Mouse (Mus musculus) urinary bladder, postnatal 14 days (tissue): ENCODE measurements around the gene Pon2.
"Not testable (repeated sequence)": the region's sequence is repeated elsewhere in the genome, so short reads cannot be mapped to it uniquely, and the experiment has no call there.

Experiments
- DNase-seq: peaks from one replicate; pipeline ENCODE4 v3.0.0; 2021; ENCODE audit warnings: low spot score

Pon2 gene

GRCm38 (mm10) chr6:5223551-5223950 lies 74.7 kb downstream of the Pon2 start:
- DNase-seq, result not testable (repeated sequence)

GRCm38 (mm10) chr6:5222080-5222479 lies 76.2 kb downstream of the Pon2 start:
- DNase-seq, result no peak

DNA sequence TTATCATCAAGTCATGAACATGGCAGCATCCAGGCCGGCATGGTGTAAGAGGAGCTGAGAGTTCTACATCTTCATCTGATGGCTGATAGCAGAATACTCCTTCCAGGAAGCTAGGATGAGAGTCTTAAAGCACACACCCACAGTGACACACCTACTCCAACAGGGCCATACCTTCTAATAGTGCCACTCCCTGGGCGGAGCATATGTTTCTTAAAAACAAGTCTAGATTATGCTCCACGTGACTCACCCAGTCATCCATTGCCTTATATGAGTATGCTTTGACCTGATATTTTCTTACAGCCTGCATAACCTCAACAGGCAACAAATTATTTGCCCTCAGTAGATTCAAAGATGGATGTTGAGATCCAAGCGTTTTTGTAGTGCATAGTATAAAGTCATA lies 80.1 kb downstream of the Pon2 start:
- no peak for DNase-seq
